Mouse (Mus musculus) kidney, adult 2 months (tissue): ENCODE data around the gene 1110032F04Rik. TPM values are rescaled to one million over a fixed set of nuclear protein-coding genes. Genes with fewer than 3 reads are reported as not detected.

Source experiments
- DNase-seq: peaks from one replicate; pipeline ENCODE4 v3.0.0; 2021
- H3K27ac ChIP-seq: fragments of 200-500 bp; 2 replicates; pipeline ENCODE4 v1.5.1; 2012; ENCODE audit warnings: low read depth, low read length, control low read depth, inconsistent platforms; ENCODE audit not compliant: insufficient read depth
- H3K27me3 ChIP-seq: fragments of 200-500 bp; replicated peaks from 2 replicates; pipeline ENCODE4 v1.6.1; 2012; ENCODE audit warnings: mild to moderate bottlenecking, moderate library complexity, low read length, inconsistent platforms; ENCODE audit not compliant: control insufficient read depth, insufficient read depth
- H3K36me3 ChIP-seq: fragments of 200-500 bp; 2 replicates; pipeline ENCODE4 v1.6.1; 2012; ENCODE audit warnings: mild to moderate bottlenecking, moderate library complexity, low read length, inconsistent platforms; ENCODE audit not compliant: control insufficient read depth, insufficient read depth
- H3K4me1 ChIP-seq: fragments of 200-500 bp; 2 replicates; pipeline ENCODE4 v1.6.1; 2011; ENCODE audit warnings: low read length; ENCODE audit not compliant: control insufficient read depth, insufficient read depth
- H3K4me3 ChIP-seq: fragments of 200-500 bp; 2 replicates; pipeline ENCODE4 v1.5.1; 2011; ENCODE audit warnings: mild to moderate bottlenecking, low read depth, low read length, control low read depth; ENCODE audit not compliant: insufficient read depth
- CTCF ChIP-seq: fragments of 200-500 bp; conservative IDR thresholded peaks from 2 replicates; pipeline ENCODE4 v1.5.1; 2011; ENCODE audit warnings: low read depth, mild to moderate bottlenecking, control low read depth, low read length, moderate library complexity, mixed read lengths; ENCODE audit not compliant: insufficient read depth, insufficient read length
- POLR2A ChIP-seq: fragments of 200-500 bp; IDR thresholded peaks from one replicate; pipeline ENCODE4 v1.6.1; 2011; ENCODE audit warnings: low read depth, low read length, control low read depth
- WGBS: fragments of 180-500 bp; shearing (Covaris S2); methylation state at CpG from one replicate; pipeline ENCODE4 v1.1.7; 2018; 5-methylcytosine and 5-hydroxymethylcytosine counted together
- polyA plus RNA-seq: library from polyadenylated mRNA; depleted of rRNA; stranded (reverse); fragments of >200 nt; gene quantifications from 2 replicates; pipeline ENCODE4 v1.2.3, GENCODE M21; 2012; rRNA removed

1110032F04Rik gene
- 1.9 and 3.5 TPM in 2 replicates for polyA plus RNA-seq

GRCm38 (mm10) chr3:68869211-68869690, at the start of gene 1110032F04Rik:
Gene 1110032F04Rik, plus strand, starts transcription at chr3:68869586.
- TF ChIP-seq POLR2A (no peak), CTCF (no peak)
- Histone ChIP-seq H3K4me1 (no peaks in the 10 kb centered on the region), H3K36me3 (no peaks in the 10 kb centered on the region), H3K27me3 (peaks cover 2% of the 10 kb centered on the region; the same call in 1 of the 2 replicates), H3K4me3 (peak within 1 kb of the TSS; percentile 54), H3K27ac (no peak within 1 kb of the TSS)
- 1% methylated on average over 62 of the region's 62 CpGs for WGBS
- peak; percentile 43 for DNase-seq

GRCm38 (mm10) chr3:68821406-68821805, 48.0 kb upstream of the 1110032F04Rik start:
- Histone ChIP-seq H3K36me3 (no peaks in the 10 kb centered on the region), H3K27me3 (no peaks in the 10 kb centered on the region), H3K27ac (peak overlapping the region; percentile 90), H3K4me1 (peaks cover 18% of the 10 kb centered on the region), H3K4me3 (no peak overlapping the region)
- WGBS, result 54% methylated on average over 4 of the region's 4 CpGs
- TF ChIP-seq POLR2A (no peak), CTCF (no peak)
- DNase-seq, result peak; percentile 65

- WGBS, result 21% methylated on average over 5 of the region's 5 CpGs
- no peaks in the 10 kb centered on the region for H3K36me3 ChIP-seq
- no peaks in the 10 kb centered on the region for H3K27me3 ChIP-seq
- H3K4me1 ChIP-seq, result peaks cover 18% of the 10 kb centered on the region
- TF ChIP-seq POLR2A (no peak), CTCF (no peak)
- no peak overlapping the region for H3K4me3 ChIP-seq
- peak overlapping the region; percentile 88 for H3K27ac ChIP-seq
- peak; percentile 77 for DNase-seq
These were observed 47.5 kb upstream of the 1110032F04Rik start for GRCm38 (mm10) chr3:68821926-68822341.

- peaks cover 18% of the 10 kb centered on the region for H3K4me1 ChIP-seq
- no peak for TF ChIP-seq CTCF
- peak overlapping the region; percentile 46; the same call in 1 of the 2 replicates for H3K27ac ChIP-seq
- peak; percentile 75 for DNase-seq
- H3K27me3 ChIP-seq, result no peaks in the 10 kb centered on the region
- H3K4me3 ChIP-seq, result no peak overlapping the region
- 24% methylated on average over 15 of the region's 15 CpGs for WGBS
- H3K36me3 ChIP-seq, result no peaks in the 10 kb centered on the region
These were observed 45.3 kb upstream of the 1110032F04Rik start for GRCm38 (mm10) chr3:68823876-68824764.

GRCm38 (mm10) chr3:68824765-68825090, 44.7 kb upstream of the 1110032F04Rik start:
- H3K4me3 ChIP-seq, result no peak overlapping the region
- H3K27ac ChIP-seq, result no peak overlapping the region
- peaks cover 18% of the 10 kb centered on the region for H3K4me1 ChIP-seq
- WGBS, result 42% methylated on average over 2 of the region's 2 CpGs
- peak; percentile 14 for DNase-seq
- no peaks in the 10 kb centered on the region for H3K36me3 ChIP-seq
- no peak for TF ChIP-seq POLR2A
- no peak for TF ChIP-seq CTCF
- no peaks in the 10 kb centered on the region for H3K27me3 ChIP-seq

GRCm38 (mm10) chr3:68825151-68825550, 44.2 kb upstream of the 1110032F04Rik start:
- no peaks in the 10 kb centered on the region for H3K27me3 ChIP-seq
- DNase-seq, result peak; percentile 23
- H3K4me1 ChIP-seq, result peaks cover 18% of the 10 kb centered on the region
- no peak overlapping the region for H3K27ac ChIP-seq
- WGBS, result 60% methylated on average over 8 of the region's 8 CpGs
- no peak overlapping the region for H3K4me3 ChIP-seq
- H3K36me3 ChIP-seq, result no peaks in the 10 kb centered on the region
- TF ChIP-seq POLR2A (no peak), CTCF (no peak)

GRCm38 (mm10) chr3:68827671-68828070, 41.7 kb upstream of the 1110032F04Rik start:
- Histone ChIP-seq H3K36me3 (no peaks in the 10 kb centered on the region), H3K4me3 (no peak overlapping the region), H3K4me1 (peaks cover 9% of the 10 kb centered on the region), H3K27ac (no peak overlapping the region), H3K27me3 (no peaks in the 10 kb centered on the region)
- no peak for DNase-seq
- WGBS, result 97% methylated on average over 5 of the region's 5 CpGs
- TF ChIP-seq CTCF (no peak), POLR2A (no peak)
